Mouse (Mus musculus) ovary, postnatal 36 days (tissue): ENCODE measurements at regions not wholly inside any gene's neighbourhood (a gene's known extent, or its start where the extent isn't known, plus 50 kb on each side); places are given as distances from the start of the nearest gene placed in this dataset.

Source experiments
- DNase-seq: peaks from one replicate; pipeline ENCODE4 v3.0.0; 2022; ENCODE audit warnings: low spot score, mixed read lengths

DNA sequence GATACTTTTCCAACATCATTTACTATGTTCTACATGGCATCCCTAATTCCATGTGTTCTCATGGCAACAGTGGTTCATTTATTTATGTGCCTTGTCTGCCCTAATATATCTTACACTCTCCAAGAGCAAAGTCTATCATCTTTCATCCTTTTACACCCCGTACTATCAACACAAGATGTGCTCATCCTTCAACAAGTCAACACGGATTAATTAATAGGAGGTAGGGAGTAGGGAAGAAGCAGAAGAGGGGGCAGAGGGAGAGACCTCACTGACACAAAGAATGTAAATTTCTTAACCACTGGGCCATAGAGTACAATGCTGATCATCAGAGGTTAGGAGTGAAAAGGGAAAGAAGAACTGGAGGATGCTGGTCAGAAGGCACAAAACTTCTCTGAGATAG, 267.0 kb upstream of the Setmar start:
- no peak for DNase-seq

DNA sequence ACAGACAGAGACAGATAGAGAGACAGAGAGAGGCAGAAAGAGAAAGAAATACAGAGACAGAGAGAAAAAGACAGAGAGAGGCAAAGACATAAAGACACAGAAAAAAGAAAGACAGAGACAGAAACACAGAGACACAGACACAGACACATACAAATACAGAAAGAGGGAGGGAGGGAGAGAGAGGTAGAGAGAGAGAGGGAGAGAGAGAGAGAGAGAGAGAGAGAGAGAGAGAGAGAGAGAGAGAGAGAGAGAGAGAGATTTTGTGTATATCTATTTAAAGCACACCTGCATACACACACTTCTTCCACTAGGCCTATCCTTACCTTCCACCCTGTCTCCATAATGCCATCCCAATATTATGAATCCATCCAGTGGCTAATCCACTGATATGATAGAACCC, 261.8 kb upstream of the Setmar start:
- no peak for DNase-seq
